Mouse (Mus musculus): Measurements from ENCODE around the gene Mef2d. TPM values are rescaled to one million over a fixed set of nuclear protein-coding genes. Genes with fewer than 3 reads are reported as not detected.

The Mef2d gene
- polyA plus RNA-seq, 1 experiment from 2014 or later: 12.1 TPM

GRCm38 (mm10) chr3:88205563-88206491 is 63.7 kb downstream of the Mef2d start:
- no peaks in the 10 kb centered on the region for H3K9me3 ChIP-seq (replicated peaks)
- no peak overlapping the region for H3K9ac ChIP-seq
- H3K36me3 ChIP-seq: no peaks in the 10 kb centered on the region
- H3K27ac ChIP-seq: no peak overlapping the region
- ATAC-seq: no peak
- 4% methylated on average over 8 of the region's 8 CpGs for WGBS (ENCODE audit: insufficient replicate concordance)
- H3K4me1 ChIP-seq: peaks cover 3% of the 10 kb centered on the region; the same call in 1 of the 2 replicates
- H3K4me2 ChIP-seq: no peak overlapping the region
- H3K4me3 ChIP-seq: no peak overlapping the region
- peaks cover 100% of the 10 kb centered on the region for H3K27me3 ChIP-seq (replicated peaks)

GRCm38 (mm10) chr3:88206500-88206899 is 64.3 kb downstream of the Mef2d start:
- ATAC-seq: no peak
- Histone ChIP-seq H3K4me1 (no peaks in the 10 kb centered on the region), H3K27me3 (replicated peaks) (peaks cover 100% of the 10 kb centered on the region), H3K4me3 (no peak overlapping the region), H3K9me3 (replicated peaks) (no peaks in the 10 kb centered on the region), H3K9ac (no peak overlapping the region), H3K36me3 (no peaks in the 10 kb centered on the region), H3K4me2 (no peak overlapping the region), H3K27ac (no peak overlapping the region)
- 9% methylated on average over 3 of the region's 3 CpGs for WGBS (ENCODE audit: insufficient replicate concordance)

GRCm38 (mm10) chr3:88206901-88207371 is 64.8 kb downstream of the Mef2d start:
- no peak for ATAC-seq
- peaks cover under 1% of the 10 kb centered on the region; the same call in 1 of the 2 replicates for H3K4me1 ChIP-seq
- H3K27me3 ChIP-seq (replicated peaks): peaks cover 100% of the 10 kb centered on the region
- H3K4me2 ChIP-seq: no peak overlapping the region
- H3K27ac ChIP-seq: no peak overlapping the region
- no peak overlapping the region for H3K4me3 ChIP-seq
- H3K9ac ChIP-seq: no peak overlapping the region
- 4% methylated on average over 14 of the region's 14 CpGs for WGBS (ENCODE audit: insufficient replicate concordance)
- no peaks in the 10 kb centered on the region for H3K36me3 ChIP-seq
- H3K9me3 ChIP-seq (replicated peaks): no peaks in the 10 kb centered on the region

- no peak for ATAC-seq
- no peaks in the 10 kb centered on the region for H3K36me3 ChIP-seq
- peaks cover 7% of the 10 kb centered on the region for H3K4me1 ChIP-seq
- no peak overlapping the region for H3K9ac ChIP-seq
- no peak overlapping the region for H3K27ac ChIP-seq
- H3K27me3 ChIP-seq (replicated peaks): peaks cover 100% of the 10 kb centered on the region
- no peaks in the 10 kb centered on the region for H3K9me3 ChIP-seq (replicated peaks)
- no peak overlapping the region for H3K4me2 ChIP-seq
- no peak overlapping the region for H3K4me3 ChIP-seq
- 8% methylated on average over 15 of the region's 15 CpGs for WGBS (ENCODE audit: insufficient replicate concordance)
These were observed 65.4 kb downstream of the Mef2d start for GRCm38 (mm10) chr3:88207451-88208100.

GRCm38 (mm10) chr3:88208226-88208720 is 66.1 kb downstream of the Mef2d start:
- Histone ChIP-seq H3K4me2 (no peak overlapping the region), H3K9ac (no peak overlapping the region), H3K27me3 (replicated peaks) (peaks cover 99% of the 10 kb centered on the region), H3K9me3 (replicated peaks) (no peaks in the 10 kb centered on the region), H3K4me1 (peaks cover 12% of the 10 kb centered on the region), H3K36me3 (no peaks in the 10 kb centered on the region), H3K4me3 (no peak overlapping the region), H3K27ac (no peak overlapping the region)
- ATAC-seq: no peak
- 7% methylated on average over 3 of the region's 3 CpGs for WGBS (ENCODE audit: insufficient replicate concordance)

GRCm38 (mm10) chr3:88209306-88209705 is 67.1 kb downstream of the Mef2d start:
- ATAC-seq: no peak
- Histone ChIP-seq H3K9me3 (replicated peaks) (no peaks in the 10 kb centered on the region), H3K4me1 (peaks cover 14% of the 10 kb centered on the region), H3K27me3 (replicated peaks) (peaks cover 99% of the 10 kb centered on the region), H3K4me2 (no peak overlapping the region), H3K27ac (no peak overlapping the region), H3K9ac (no peak overlapping the region), H3K36me3 (no peaks in the 10 kb centered on the region), H3K4me3 (no peak overlapping the region)
- WGBS (ENCODE audit: insufficient replicate concordance): 11% methylated on average over 6 of the region's 6 CpGs

GRCm38 (mm10) chr3:88210121-88210520 is 67.9 kb downstream of the Mef2d start:
- Histone ChIP-seq H3K9ac (no peak overlapping the region), H3K4me2 (no peak overlapping the region), H3K27ac (no peak overlapping the region), H3K4me1 (peaks cover 22% of the 10 kb centered on the region), H3K36me3 (no peaks in the 10 kb centered on the region), H3K4me3 (no peak overlapping the region), H3K27me3 (replicated peaks) (peaks cover 99% of the 10 kb centered on the region), H3K9me3 (replicated peaks) (no peaks in the 10 kb centered on the region)
- ATAC-seq: no peak
- WGBS (ENCODE audit: insufficient replicate concordance): 38% methylated on average over 2 of the region's 2 CpGs

GRCm38 (mm10) chr3:88210918-88211317 is 68.7 kb downstream of the Mef2d start:
- no peak overlapping the region for H3K4me3 ChIP-seq
- peaks cover 29% of the 10 kb centered on the region for H3K4me1 ChIP-seq
- no peak overlapping the region for H3K9ac ChIP-seq
- H3K4me2 ChIP-seq: no peak overlapping the region
- H3K36me3 ChIP-seq: no peaks in the 10 kb centered on the region
- H3K9me3 ChIP-seq (replicated peaks): no peaks in the 10 kb centered on the region
- H3K27me3 ChIP-seq (replicated peaks): peaks cover 99% of the 10 kb centered on the region
- ATAC-seq: no peak
- H3K27ac ChIP-seq: no peak overlapping the region
- 20% methylated on average over 2 of the region's 2 CpGs for WGBS (ENCODE audit: insufficient replicate concordance)

- 12% methylated on average over 1 of the region's 1 CpGs for WGBS (ENCODE audit: insufficient replicate concordance)
- peaks cover 31% of the 10 kb centered on the region for H3K4me1 ChIP-seq
- no peak overlapping the region for H3K4me2 ChIP-seq
- H3K9me3 ChIP-seq (replicated peaks): no peaks in the 10 kb centered on the region
- H3K27me3 ChIP-seq (replicated peaks): peaks cover 99% of the 10 kb centered on the region
- H3K4me3 ChIP-seq: no peak overlapping the region
- no peak for ATAC-seq
- no peak overlapping the region for H3K27ac ChIP-seq
- H3K36me3 ChIP-seq: no peaks in the 10 kb centered on the region
- no peak overlapping the region for H3K9ac ChIP-seq
These were observed 70.2 kb downstream of the Mef2d start for GRCm38 (mm10) chr3:88212356-88212755.

- H3K27ac ChIP-seq: no peak overlapping the region
- WGBS (ENCODE audit: insufficient replicate concordance): 2% methylated on average over 2 of the region's 2 CpGs
- no peak overlapping the region for H3K4me3 ChIP-seq
- H3K36me3 ChIP-seq: no peaks in the 10 kb centered on the region
- H3K9me3 ChIP-seq (replicated peaks): no peaks in the 10 kb centered on the region
- 0 out of 2 replicates have a peak, but pooled peaks have one; percentile 42 for ATAC-seq
- peaks cover 99% of the 10 kb centered on the region for H3K27me3 ChIP-seq (replicated peaks)
- H3K4me1 ChIP-seq: peaks cover 31% of the 10 kb centered on the region
- no peak overlapping the region for H3K4me2 ChIP-seq
- no peak overlapping the region for H3K9ac ChIP-seq
These were observed 70.8 kb downstream of the Mef2d start for GRCm38 (mm10) chr3:88213019-88213418.

GRCm38 (mm10) chr3:88214197-88214938 is 72.2 kb downstream of the Mef2d start:
- H3K27ac ChIP-seq: no peak overlapping the region
- no peaks in the 10 kb centered on the region for H3K36me3 ChIP-seq
- peaks cover 99% of the 10 kb centered on the region for H3K27me3 ChIP-seq (replicated peaks)
- peak overlapping the region; percentile 50 for H3K4me2 ChIP-seq
- WGBS (ENCODE audit: insufficient replicate concordance): 4% methylated on average over 42 of the region's 42 CpGs
- no peak overlapping the region for H3K9ac ChIP-seq
- H3K4me1 ChIP-seq: peaks cover 31% of the 10 kb centered on the region
- no peak overlapping the region; the same call in 1 of the 2 replicates for H3K4me3 ChIP-seq
- no peaks in the 10 kb centered on the region for H3K9me3 ChIP-seq (replicated peaks)
- no peak for ATAC-seq
